Mouse (Mus musculus) midbrain, embryonic 13.5 days (tissue): Measurements from ENCODE around the gene Mctp1. TPM values are rescaled to one million over a fixed set of nuclear protein-coding genes. Genes with fewer than 3 reads are reported as not detected.
A peak's percentile ranks its signal among the peaks of the same experiment; 100 is the strongest.

ENCODE experiments used
- ATAC-seq: fragments of 200-750 bp; cut with Nextera tagmentation; 2 replicates; pipeline ENCODE4 v1.8.0; 2017; ENCODE audit warnings: mild to moderate bottlenecking, moderate TSS enrichment, moderate library complexity
- H3K27ac ChIP-seq: fragments of 300-500 bp; sonication (generic); 2 replicates; pipeline ENCODE4 v1.5.1; 2015; ENCODE audit warnings: inconsistent platforms, mild to moderate bottlenecking, moderate library complexity
- H3K27me3 ChIP-seq: fragments of 300-500 bp; sonication (generic); 2 replicates; pipeline ENCODE4 v1.6.1; 2015; ENCODE audit warnings: mild to moderate bottlenecking, inconsistent platforms
- H3K36me3 ChIP-seq: fragments of 300-500 bp; sonication (generic); 2 replicates; pipeline ENCODE4 v1.6.1; 2015; ENCODE audit warnings: mild to moderate bottlenecking, inconsistent platforms
- H3K4me1 ChIP-seq: fragments of 300-500 bp; sonication (generic); replicated peaks from 2 replicates; pipeline ENCODE4 v1.6.1; 2015; ENCODE audit warnings: inconsistent platforms
- H3K4me2 ChIP-seq: fragments of 300-500 bp; sonication (generic); replicated peaks from 2 replicates; pipeline ENCODE4 v1.6.1; 2015; ENCODE audit warnings: moderate library complexity, mild to moderate bottlenecking, inconsistent platforms
- H3K4me3 ChIP-seq: fragments of 300-500 bp; sonication (generic); replicated peaks from 2 replicates; pipeline ENCODE4 v1.5.1; 2015; ENCODE audit warnings: mild to moderate bottlenecking, inconsistent platforms
- H3K9ac ChIP-seq: fragments of 300-500 bp; sonication (generic); replicated peaks from 2 replicates; pipeline ENCODE4 v1.6.1; 2015; ENCODE audit warnings: mild to moderate bottlenecking, inconsistent platforms
- H3K9me3 ChIP-seq: fragments of 300-500 bp; sonication (generic); 2 replicates; pipeline ENCODE4 v1.6.1; 2016; ENCODE audit warnings: mild to moderate bottlenecking, inconsistent platforms
- WGBS: fragments of 180-500 bp; shearing (Covaris S2); methylation state at CpG from one replicate; pipeline ENCODE4 v1.1.7; 2015; 5-methylcytosine and 5-hydroxymethylcytosine counted together
- polyA plus RNA-seq: library from polyadenylated mRNA; unstranded; fragments of >200 nt; fragmentation: Nextera tagmentation; extraction: Ambion mirVana; gene quantifications from 2 replicates; pipeline ENCODE4 v1.2.1, GENCODE M21; 2015

The Mctp1 gene
- polyA plus RNA-seq, 1 experiment from 2014 or later = 5.8 TPM

- ATAC-seq = no peak
- Histone ChIP-seq H3K9me3 (no peaks in the 10 kb centered on the region), H3K4me1 (peaks cover 11% of the 10 kb centered on the region; the same call in 1 of the 2 replicates), H3K36me3 (no peaks in the 10 kb centered on the region), H3K27me3 (peaks cover 30% of the 10 kb centered on the region), H3K27ac (peak overlapping the region; percentile 66; the same call in 1 of the 2 replicates), H3K4me3 (no peak overlapping the region), H3K9ac (no peak overlapping the region), H3K4me2 (no peak overlapping the region)
- 63% methylated on average over 9 of the region's 9 CpGs for WGBS
Measured at GRCm38 (mm10) chr13:76802926-76803325, 418.6 kb downstream of the Mctp1 start.

- peaks cover 30% of the 10 kb centered on the region for H3K27me3 ChIP-seq
- H3K36me3 ChIP-seq = no peaks in the 10 kb centered on the region
- H3K27ac ChIP-seq = peak overlapping the region; percentile 66
- 44% methylated on average over 6 of the region's 6 CpGs for WGBS
- ATAC-seq = peak; percentile 77
- H3K4me1 ChIP-seq = peaks cover 11% of the 10 kb centered on the region; the same call in 1 of the 2 replicates
- H3K9me3 ChIP-seq = no peaks in the 10 kb centered on the region
- no peak overlapping the region for H3K4me3 ChIP-seq
- 0 out of 2 replicates have a peak overlapping the region, but pooled peaks have one; percentile 2 for H3K4me2 ChIP-seq
- H3K9ac ChIP-seq = no peak overlapping the region
Measured at GRCm38 (mm10) chr13:76803799-76804198, 419.5 kb downstream of the Mctp1 start.

- 0 out of 2 replicates have a peak, but pooled peaks have one; percentile 24 for ATAC-seq
Measured at GRCm38 (mm10) chr13:76808871-76809390, 424.6 kb downstream of the Mctp1 start.

GRCm38 (mm10) chr13:76809802-76810201 is 425.5 kb downstream of the Mctp1 start:
- WGBS = 5% methylated on average over 2 of the region's 2 CpGs
- 0 out of 2 replicates have a peak, but pooled peaks have one; percentile 46 for ATAC-seq
- H3K36me3 ChIP-seq = no peaks in the 10 kb centered on the region
- H3K4me3 ChIP-seq = no peak overlapping the region
- H3K9ac ChIP-seq = no peak overlapping the region
- H3K4me2 ChIP-seq = no peak overlapping the region
- peaks cover 12% of the 10 kb centered on the region for H3K4me1 ChIP-seq
- peaks cover 36% of the 10 kb centered on the region for H3K27me3 ChIP-seq
- no peaks in the 10 kb centered on the region for H3K9me3 ChIP-seq
- H3K27ac ChIP-seq = peak overlapping the region; percentile 14; the same call in 1 of the 2 replicates

More at GRCm38 (mm10) chr13:76808871-76809390, 424.6 kb downstream of the Mctp1 start:
- Histone ChIP-seq H3K27ac (no peak overlapping the region), H3K4me3 (no peak overlapping the region), H3K4me2 (no peak overlapping the region), H3K27me3 (peaks cover 34% of the 10 kb centered on the region), H3K36me3 (no peaks in the 10 kb centered on the region), H3K9me3 (no peaks in the 10 kb centered on the region), H3K9ac (no peak overlapping the region), H3K4me1 (peaks cover 14% of the 10 kb centered on the region)
- 22% methylated on average over 1 of the region's 1 CpGs for WGBS

GRCm38 (mm10) chr13:76810496-76810939 is 426.2 kb downstream of the Mctp1 start:
- Histone ChIP-seq H3K4me3 (no peak overlapping the region), H3K9ac (no peak overlapping the region), H3K36me3 (no peaks in the 10 kb centered on the region), H3K27me3 (peaks cover 35% of the 10 kb centered on the region), H3K4me2 (peak overlapping the region; percentile 29), H3K27ac (peak overlapping the region; percentile 56), H3K9me3 (no peaks in the 10 kb centered on the region), H3K4me1 (peaks cover 12% of the 10 kb centered on the region)
- under 1% methylated on average over 7 of the region's 7 CpGs for WGBS
- peak; percentile 88 for ATAC-seq

GRCm38 (mm10) chr13:76823083-76823482 is 438.7 kb downstream of the Mctp1 start:
- ATAC-seq = no peak
- H3K4me1 ChIP-seq = peaks cover 7% of the 10 kb centered on the region; the same call in 1 of the 2 replicates
- no peaks in the 10 kb centered on the region for H3K36me3 ChIP-seq
- no peak overlapping the region for H3K4me3 ChIP-seq
- peaks cover 34% of the 10 kb centered on the region for H3K27me3 ChIP-seq
- no peak overlapping the region for H3K27ac ChIP-seq
- no peak overlapping the region for H3K4me2 ChIP-seq
- 32% methylated on average over 3 of the region's 3 CpGs for WGBS
- H3K9me3 ChIP-seq = no peaks in the 10 kb centered on the region
- H3K9ac ChIP-seq = no peak overlapping the region

- peak overlapping the region; percentile 11 for H3K4me2 ChIP-seq
- H3K9me3 ChIP-seq = no peaks in the 10 kb centered on the region
- peak; percentile 70 for ATAC-seq
- no peaks in the 10 kb centered on the region for H3K36me3 ChIP-seq
- no peak overlapping the region for H3K9ac ChIP-seq
- peaks cover 28% of the 10 kb centered on the region for H3K27me3 ChIP-seq
- WGBS = 23% methylated on average over 10 of the region's 10 CpGs
- H3K4me3 ChIP-seq = no peak overlapping the region
- peaks cover 7% of the 10 kb centered on the region; the same call in 1 of the 2 replicates for H3K4me1 ChIP-seq
- H3K27ac ChIP-seq = peak overlapping the region; percentile 68
Measured at GRCm38 (mm10) chr13:76824932-76825694, 440.8 kb downstream of the Mctp1 start.

- no peak overlapping the region for H3K4me3 ChIP-seq
- no peak overlapping the region for H3K4me2 ChIP-seq
- H3K4me1 ChIP-seq = peaks cover 7% of the 10 kb centered on the region; the same call in 1 of the 2 replicates
- H3K9me3 ChIP-seq = no peaks in the 10 kb centered on the region
- H3K27ac ChIP-seq = no peak overlapping the region
- no peak for ATAC-seq
- H3K9ac ChIP-seq = no peak overlapping the region
- H3K27me3 ChIP-seq = peaks cover 17% of the 10 kb centered on the region; the same call in 1 of the 2 replicates
- 69% methylated on average over 3 of the region's 3 CpGs for WGBS
- no peaks in the 10 kb centered on the region for H3K36me3 ChIP-seq
Measured at GRCm38 (mm10) chr13:76827738-76828137, 443.4 kb downstream of the Mctp1 start.

- Histone ChIP-seq H3K27me3 (no peaks in the 10 kb centered on the region), H3K36me3 (no peaks in the 10 kb centered on the region), H3K4me3 (no peak overlapping the region), H3K4me1 (0 out of 2 replicates have a peak, but pooled peaks cover 2% of the 10 kb centered on the region), H3K9me3 (no peaks in the 10 kb centered on the region), H3K9ac (no peak overlapping the region), H3K4me2 (no peak overlapping the region), H3K27ac (no peak overlapping the region)
- no peak for ATAC-seq
- WGBS = 61% methylated on average over 3 of the region's 3 CpGs
Measured at GRCm38 (mm10) chr13:76838031-76838430, 453.7 kb downstream of the Mctp1 start.

GRCm38 (mm10) chr13:76840712-76841111 is 456.4 kb downstream of the Mctp1 start:
- ATAC-seq = no peak
- no peaks in the 10 kb centered on the region for H3K9me3 ChIP-seq
- 75% methylated on average over 5 of the region's 5 CpGs for WGBS
- no peak overlapping the region for H3K4me3 ChIP-seq
- no peak overlapping the region for H3K4me2 ChIP-seq
- H3K36me3 ChIP-seq = no peaks in the 10 kb centered on the region
- no peak overlapping the region for H3K9ac ChIP-seq
- H3K27me3 ChIP-seq = no peaks in the 10 kb centered on the region
- H3K4me1 ChIP-seq = peaks cover 2% of the 10 kb centered on the region; the same call in 1 of the 2 replicates
- no peak overlapping the region for H3K27ac ChIP-seq

- Histone ChIP-seq H3K4me3 (no peak overlapping the region), H3K36me3 (no peaks in the 10 kb centered on the region), H3K9me3 (no peaks in the 10 kb centered on the region), H3K4me1 (peaks cover 6% of the 10 kb centered on the region), H3K27me3 (no peaks in the 10 kb centered on the region), H3K9ac (no peak overlapping the region), H3K4me2 (no peak overlapping the region), H3K27ac (no peak overlapping the region)
- peak; percentile 80 for ATAC-seq
- 49% methylated on average over 8 of the region's 8 CpGs for WGBS
Measured at GRCm38 (mm10) chr13:76844629-76845255, 460.4 kb downstream of the Mctp1 start.
